In genomic region chr16:25835723-25836122, GRCm38 (mm10) we compare ENCODE assay signal across 24 mouse cellular contexts.
"Had no signal": no experiment of that assay in that cellular context is flagged by ENCODE, and none has a peak within 500 bp of the region (broad histone marks: within the 10 kb centered on the region; RNA-seq: fewer than 3 reads in every experiment).

No protein-coding gene starts in this region.

- H3K4me1 ChIP-seq: heart, embryonic 12.5 days; hindbrain, embryonic 10.5 days; hindbrain, embryonic 12.5 days; intestine, embryonic 15.5 days had no signal

- H3K9me3 ChIP-seq: heart, embryonic 10.5 days; heart, embryonic 12.5 days; hindbrain, embryonic 10.5 days; hindbrain, embryonic 12.5 days; intestine, embryonic 15.5 days; limb, embryonic 13.5 days had no signal

- H3K4me2 ChIP-seq: heart, embryonic 12.5 days; hindbrain, embryonic 12.5 days; hindbrain, embryonic 14.5 days; intestine, embryonic 15.5 days; limb, embryonic 13.5 days had no signal

- H3K9ac ChIP-seq: heart, embryonic 12.5 days; hindbrain, embryonic 12.5 days; hindbrain, embryonic 14.5 days; intestine, embryonic 15.5 days; limb, embryonic 13.5 days had no signal

- ATAC-seq: hindbrain, embryonic 16.5 days; inflammation-experienced regulatory T-cells, adult 6 months; intestine, embryonic 15.5 days; intestine, postnatal 0 days had no signal

- DNase-seq: gastrocnemius, adult 2 months; gastrocnemius, postnatal 10 days; gastrocnemius, postnatal 25 days; heart, adult 18-20 months; heart, postnatal 10 days; heart, postnatal 4 days; kidney, adult 18-20 months; kidney, adult 8-10 months; kidney, postnatal 10 days; kidney, postnatal 25 days; kidney, postnatal 4 days; liver had no signal

- H3K4me3 ChIP-seq: gastrocnemius, adult 2 months; heart, embryonic 10.5 days; heart, embryonic 12.5 days; hindbrain, embryonic 10.5 days; hindbrain, embryonic 12.5 days; intestine, embryonic 15.5 days; layer of hippocampus, adult 2 months; left cerebral cortex, adult 2 months; limb, embryonic 13.5 days had no signal

- H3K27ac ChIP-seq: gastrocnemius, adult 2 months; heart, embryonic 10.5 days; hindbrain, embryonic 10.5 days; hindbrain, embryonic 12.5 days; hindbrain, embryonic 14.5 days; intestine, embryonic 15.5 days; layer of hippocampus, adult 2 months; left cerebral cortex, adult 2 months; limb, embryonic 13.5 days had no signal

- H3K36me3 ChIP-seq: heart, embryonic 10.5 days; heart, embryonic 12.5 days; hindbrain, embryonic 10.5 days; hindbrain, embryonic 12.5 days; intestine, embryonic 15.5 days; limb, embryonic 13.5 days had no signal

- H3K27me3 ChIP-seq: heart, embryonic 12.5 days; hindbrain, embryonic 12.5 days; intestine, embryonic 15.5 days; limb, embryonic 13.5 days had no signal
